Mouse (Mus musculus): Measurements from ENCODE around the gene Cdyl2. TPM values are rescaled to one million over a fixed set of nuclear protein-coding genes. Genes with fewer than 3 reads are reported as not detected.

The Cdyl2 gene
- 2.2 TPM for polyA plus RNA-seq (2014; fragmentation: Illumina TruSeq; extraction: RNeasy Lipid Tissue Mini Kit (QIAGEN cat#74804); ENCODE audit: low read depth, low replicate concordance)

DNA sequence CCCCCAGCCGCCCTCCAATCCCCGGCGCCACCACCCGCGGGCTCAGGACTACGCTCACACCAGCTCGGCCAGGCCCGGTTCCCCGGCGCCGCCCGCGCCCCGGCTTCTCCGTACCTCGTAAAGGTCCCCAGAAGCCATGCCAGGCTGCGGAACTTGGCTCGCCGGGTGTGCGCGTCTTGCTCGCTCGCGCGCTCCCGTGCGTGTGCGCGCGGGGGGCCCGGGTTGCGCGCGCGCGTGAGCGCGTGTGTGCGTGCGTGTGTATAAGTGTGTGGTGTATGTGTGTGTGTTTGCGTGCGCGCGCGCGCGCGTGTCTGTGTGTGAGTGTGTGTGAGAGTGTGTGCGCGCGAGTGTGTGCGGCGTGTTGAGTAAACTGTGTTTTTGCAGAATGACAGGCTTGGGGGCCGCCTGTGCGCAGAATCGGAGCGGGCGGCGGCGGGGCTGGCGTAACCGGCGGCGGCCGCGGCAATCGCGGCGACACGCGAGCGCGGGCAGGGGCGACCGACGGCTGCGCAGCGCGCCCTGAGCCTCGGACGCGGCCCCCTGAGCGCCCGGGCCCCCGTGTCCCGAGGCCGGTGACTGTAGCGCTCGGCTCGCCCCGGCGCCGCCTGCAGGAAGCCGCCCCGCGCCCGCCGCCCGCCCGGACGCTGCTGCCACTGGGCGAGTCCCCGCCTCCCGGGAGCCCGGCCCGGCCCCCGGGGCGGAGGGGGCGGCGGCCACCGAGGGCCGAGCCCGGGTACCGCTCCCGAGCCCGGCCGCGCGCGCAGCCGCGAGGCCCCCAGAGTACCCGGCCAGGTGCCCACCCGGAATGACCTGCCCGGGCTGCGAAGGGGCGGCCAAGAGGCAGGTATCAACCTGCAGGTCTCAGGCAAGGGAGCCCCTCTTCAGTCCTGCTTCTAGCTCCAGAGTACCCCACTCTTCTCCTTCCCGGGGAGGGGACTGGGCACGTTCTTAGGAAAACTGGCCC lies at the start of gene Cdyl2:
Gene Cdyl2, minus strand, starts transcription at position 308 of the 964 bp plus-strand sequence.

Other genes starting within 250 kb of the Cdyl2 start
- 17.4 TPM for gene Dynlrb2, start 228.0 kb downstream of the Cdyl2 start, polyA plus RNA-seq (2014; fragmentation: Illumina TruSeq; extraction: RNeasy Lipid Tissue Mini Kit (QIAGEN cat#74804); ENCODE audit: low read depth, low replicate concordance)
- 11.9 TPM for gene Cmc2, start 188.5 kb upstream of the Cdyl2 start, polyA plus RNA-seq (2014; fragmentation: Illumina TruSeq; extraction: RNeasy Lipid Tissue Mini Kit (QIAGEN cat#74804); ENCODE audit: low read depth, low replicate concordance)
- gene Cenpn, start 188.7 kb upstream of the Cdyl2 start, polyA plus RNA-seq (2014; fragmentation: Illumina TruSeq; extraction: RNeasy Lipid Tissue Mini Kit (QIAGEN cat#74804); ENCODE audit: low read depth, low replicate concordance), result 3.6 TPM
- 13.3 TPM for gene Atmin, start 210.4 kb upstream of the Cdyl2 start, polyA plus RNA-seq (2014; fragmentation: Illumina TruSeq; extraction: RNeasy Lipid Tissue Mini Kit (QIAGEN cat#74804); ENCODE audit: low read depth, low replicate concordance)
- 6.5 TPM for gene 1700030J22Rik, start 246.0 kb upstream of the Cdyl2 start, polyA plus RNA-seq (2014; fragmentation: Illumina TruSeq; extraction: RNeasy Lipid Tissue Mini Kit (QIAGEN cat#74804); ENCODE audit: low read depth, low replicate concordance)